Mouse (Mus musculus) testis, adult 2 months (tissue): ENCODE measurements around the gene Acan.

Experiments used
- CTCF ChIP-seq: fragments of 200-500 bp; IDR thresholded peaks from 2 replicates; pipeline ENCODE4 v1.5.1; 2012; ENCODE audit warnings: low read depth, mild to moderate bottlenecking, inconsistent platforms, low read length, moderate library complexity; ENCODE audit not compliant: control insufficient read depth, insufficient read depth, insufficient replicate concordance
- POLR2A ChIP-seq: fragments of 200-500 bp; IDR thresholded peaks from 2 replicates; pipeline ENCODE4 v1.6.1; 2012; ENCODE audit warnings: low read depth, mild to moderate bottlenecking, inconsistent platforms, low read length, moderate library complexity; ENCODE audit not compliant: control insufficient read depth

DNA sequence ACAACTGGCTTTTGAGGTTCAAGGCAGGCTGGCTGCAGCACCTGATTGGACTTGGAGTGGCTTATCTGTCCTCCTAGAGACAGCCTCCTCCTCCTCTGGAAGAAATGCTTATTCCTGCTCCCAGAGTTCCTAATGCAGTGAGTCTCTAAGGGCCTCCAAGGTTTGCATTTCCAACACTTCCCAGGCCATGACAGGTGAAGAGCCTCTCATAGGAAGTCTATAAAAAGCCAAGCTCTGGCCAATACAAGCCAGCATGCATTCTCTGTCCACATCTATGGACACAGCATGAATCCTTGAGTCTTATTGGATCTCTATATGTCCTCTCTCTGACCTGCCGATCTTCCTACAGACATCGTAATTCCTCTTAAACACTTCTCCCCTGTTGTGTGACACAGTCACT is 18.8 kb upstream of the Acan start:
- no peak for TF ChIP-seq CTCF
- no peak for TF ChIP-seq POLR2A
